Mouse (Mus musculus): ENCODE results near the gene Abca4.
"Not testable (repeated sequence)": the region's sequence is repeated elsewhere in the genome, so short reads cannot be mapped to it uniquely, and the experiment has no call there.

The Abca4 gene

GRCm38 (mm10) chr3:122049158-122049557 is 4.9 kb downstream of the Abca4 start:
- in situ Hi-C loops (cut with MboI; ENCODE audit: unreplicated experiment in 2 of 2), result no loop called here

- in situ Hi-C loops (cut with MboI; ENCODE audit: unreplicated experiment in 2 of 2), result no loop called here
Observed at GRCm38 (mm10) chr3:122058439-122059198, 14.4 kb downstream of the Abca4 start.

- in situ Hi-C loops (cut with MboI; ENCODE audit: unreplicated experiment in 2 of 2), result no loop called here
Observed at GRCm38 (mm10) chr3:122062586-122062985, 18.3 kb downstream of the Abca4 start.

GRCm38 (mm10) chr3:122064556-122065410 is 20.5 kb downstream of the Abca4 start:
- in situ Hi-C loops (cut with MboI; ENCODE audit: unreplicated experiment in 2 of 2), result no loop called here

GRCm38 (mm10) chr3:122071769-122072168 is 27.5 kb downstream of the Abca4 start:
- in situ Hi-C loops (cut with MboI; ENCODE audit: unreplicated experiment in 2 of 2), result no loop called here

GRCm38 (mm10) chr3:122072646-122073571 is 28.7 kb downstream of the Abca4 start:
- in situ Hi-C loops (cut with MboI; ENCODE audit: unreplicated experiment in 2 of 2), result no loop called here

- in situ Hi-C loops (cut with MboI; ENCODE audit: unreplicated experiment in 2 of 2), result no loop called here
Observed at GRCm38 (mm10) chr3:122073595-122073994, 29.4 kb downstream of the Abca4 start.

- in situ Hi-C loops (cut with MboI; ENCODE audit: unreplicated experiment in 2 of 2), result no loop called here
Observed at GRCm38 (mm10) chr3:122074334-122074733, 30.1 kb downstream of the Abca4 start.

- in situ Hi-C loops (cut with MboI; ENCODE audit: unreplicated experiment in 2 of 2), result no loop called here
Observed at GRCm38 (mm10) chr3:122078141-122078540, 33.9 kb downstream of the Abca4 start.

- in situ Hi-C loops (cut with MboI; ENCODE audit: unreplicated experiment in 2 of 2), result no loop called here
Observed at GRCm38 (mm10) chr3:122079172-122079571, 34.9 kb downstream of the Abca4 start.

- in situ Hi-C loops (cut with MboI; ENCODE audit: unreplicated experiment in 2 of 2), result not testable (repeated sequence)
Observed at GRCm38 (mm10) chr3:122081634-122082033, 37.4 kb downstream of the Abca4 start.

- in situ Hi-C loops (cut with MboI; ENCODE audit: unreplicated experiment in 2 of 2), result no loop called here
Observed at GRCm38 (mm10) chr3:122082338-122082737, 38.1 kb downstream of the Abca4 start.

- in situ Hi-C loops (cut with MboI; ENCODE audit: unreplicated experiment in 2 of 2), result no loop called here
Observed at GRCm38 (mm10) chr3:122085157-122085989, 41.1 kb downstream of the Abca4 start.

- in situ Hi-C loops (cut with MboI; ENCODE audit: unreplicated experiment in 2 of 2), result no loop called here
Observed at GRCm38 (mm10) chr3:122088054-122088681, 43.9 kb downstream of the Abca4 start.

GRCm38 (mm10) chr3:122090338-122090737 is 46.1 kb downstream of the Abca4 start:
- in situ Hi-C loops (cut with MboI; ENCODE audit: unreplicated experiment in 2 of 2), result no loop called here

- in situ Hi-C loops (cut with MboI; ENCODE audit: unreplicated experiment in 2 of 2), result loop anchor here (5.0 to 25.0 kb wide), 3 partner anchors 212 to 787 kb away; partner anchors contain the start of gene Slc44a3 (in 1 of the 2)
Observed at GRCm38 (mm10) chr3:122099713-122100112, 55.5 kb downstream of the Abca4 start.

GRCm38 (mm10) chr3:122102091-122102490 is 57.8 kb downstream of the Abca4 start:
- in situ Hi-C loops (cut with MboI; ENCODE audit: unreplicated experiment in 2 of 2), result loop anchor here (5.0 to 25.0 kb wide), 3 partner anchors 215 to 790 kb away; partner anchors contain the start of gene Slc44a3 (in 1 of the 2)

GRCm38 (mm10) chr3:122103864-122104808 is 59.9 kb downstream of the Abca4 start:
- in situ Hi-C loops (cut with MboI; ENCODE audit: unreplicated experiment in 2 of 2), result loop anchor here (5.0 to 25.0 kb wide), 3 partner anchors 217 to 792 kb away; partner anchors contain the start of gene Slc44a3 (in 1 of the 2)
